Mouse (Mus musculus) kidney, adult 2 months (tissue): ENCODE results near the gene Ksr1.

ENCODE experiments used
- CTCF ChIP-seq: fragments of 200-500 bp; conservative IDR thresholded peaks from 2 replicates; pipeline ENCODE4 v1.5.1; 2011; ENCODE audit warnings: low read depth, mild to moderate bottlenecking, control low read depth, low read length, moderate library complexity, mixed read lengths; ENCODE audit not compliant: insufficient read depth, insufficient read length
- POLR2A ChIP-seq: fragments of 200-500 bp; IDR thresholded peaks from one replicate; pipeline ENCODE4 v1.6.1; 2011; ENCODE audit warnings: low read depth, low read length, control low read depth

DNA sequence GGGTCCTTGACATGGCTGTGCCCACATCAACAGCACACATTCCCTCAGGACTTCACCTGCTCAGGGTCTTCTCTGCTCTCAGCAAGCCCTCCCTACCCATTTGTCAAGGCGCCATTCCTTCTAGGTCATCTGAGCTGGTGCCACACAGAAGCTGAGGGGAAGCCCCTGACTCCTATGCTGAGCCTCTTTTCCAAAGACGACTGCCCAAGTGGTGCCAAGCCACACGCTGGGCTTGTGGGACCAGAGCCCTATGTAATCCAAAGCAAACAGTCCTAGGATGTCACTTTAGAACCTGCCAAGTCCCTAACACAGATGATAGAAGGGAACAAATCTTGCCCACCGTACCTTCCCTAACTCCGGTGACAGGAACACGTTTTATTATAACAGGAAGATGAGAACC is 87.6 kb downstream of the Ksr1 start:
- TF ChIP-seq CTCF (no peak), POLR2A (no peak)
